Mouse (Mus musculus): ENCODE measurements at regions not wholly inside any gene's neighbourhood (a gene's known extent, or its start where the extent isn't known, plus 50 kb on each side); places are given as distances from the start of the nearest gene placed in this dataset.

- peak; percentile 17 for DNase-seq (ENCODE audit: low read depth, low spot score)
Observed at GRCm38 (mm10) chr8:11145251-11145650, 137.0 kb upstream of the Irs2 start.

- DNase-seq (ENCODE audit: low read depth, low spot score) = no peak
Observed at GRCm38 (mm10) chr8:11140566-11140965, 132.3 kb upstream of the Irs2 start.

GRCm38 (mm10) chr8:11139294-11139693 is 131.0 kb upstream of the Irs2 start:
- DNase-seq (ENCODE audit: low read depth, low spot score) = no peak

- no peak for DNase-seq (ENCODE audit: low read depth, low spot score)
Observed at GRCm38 (mm10) chr8:11138302-11139020, 130.2 kb upstream of the Irs2 start.

- DNase-seq (ENCODE audit: low read depth, low spot score) = no peak
Observed at GRCm38 (mm10) chr8:11136566-11136965, 128.3 kb upstream of the Irs2 start.

- DNase-seq (ENCODE audit: low read depth, low spot score) = no peak
Observed at GRCm38 (mm10) chr8:11135135-11135534, 126.9 kb upstream of the Irs2 start.

GRCm38 (mm10) chr8:11134562-11134961 is 126.3 kb upstream of the Irs2 start:
- DNase-seq (ENCODE audit: low read depth, low spot score) = no peak

GRCm38 (mm10) chr8:11119030-11119634 is 110.9 kb upstream of the Irs2 start:
- no peak for DNase-seq (ENCODE audit: low read depth, low spot score)

- no peak for DNase-seq (ENCODE audit: low read depth, low spot score)
Observed at GRCm38 (mm10) chr8:11116534-11116933, 108.3 kb upstream of the Irs2 start.

GRCm38 (mm10) chr8:11115210-11115609 is 107.0 kb upstream of the Irs2 start:
- no peak for DNase-seq (ENCODE audit: low read depth, low spot score)

- no peak for DNase-seq (ENCODE audit: low read depth, low spot score)
Observed at GRCm38 (mm10) chr8:11114531-11114930, 106.3 kb upstream of the Irs2 start.

- no peak for DNase-seq (ENCODE audit: low read depth, low spot score)
Observed at GRCm38 (mm10) chr8:11112908-11113532, 104.8 kb upstream of the Irs2 start.

GRCm38 (mm10) chr8:11111987-11112386 is 103.7 kb upstream of the Irs2 start:
- peak; percentile 25 for DNase-seq (ENCODE audit: low read depth, low spot score)

- no peak for DNase-seq (ENCODE audit: low read depth, low spot score)
Observed at GRCm38 (mm10) chr8:11107435-11107834, 99.2 kb upstream of the Irs2 start.

GRCm38 (mm10) chr8:11107021-11107420 is 98.8 kb upstream of the Irs2 start:
- DNase-seq (ENCODE audit: low read depth, low spot score) = no peak

- DNase-seq (ENCODE audit: low read depth, low spot score) = no peak
Observed at GRCm38 (mm10) chr8:11103745-11104607, 95.7 kb upstream of the Irs2 start.

GRCm38 (mm10) chr8:11100310-11100709 is 92.1 kb upstream of the Irs2 start:
- DNase-seq (ENCODE audit: low read depth, low spot score) = no peak

GRCm38 (mm10) chr8:11099591-11099855 is 91.3 kb upstream of the Irs2 start:
- DNase-seq (ENCODE audit: low read depth, low spot score) = no peak

GRCm38 (mm10) chr8:11098790-11099590 is 90.7 kb upstream of the Irs2 start:
- no peak for DNase-seq (ENCODE audit: low read depth, low spot score)

GRCm38 (mm10) chr8:11098228-11098778 is 90.0 kb upstream of the Irs2 start:
- peak; percentile 97 for DNase-seq (ENCODE audit: low read depth, low spot score)

GRCm38 (mm10) chr8:11097813-11098212 is 89.6 kb upstream of the Irs2 start:
- DNase-seq (ENCODE audit: low read depth, low spot score) = no peak

Data from skeletal muscle tissue, adult 2 months (tissue).